In the genomic region with DNA sequence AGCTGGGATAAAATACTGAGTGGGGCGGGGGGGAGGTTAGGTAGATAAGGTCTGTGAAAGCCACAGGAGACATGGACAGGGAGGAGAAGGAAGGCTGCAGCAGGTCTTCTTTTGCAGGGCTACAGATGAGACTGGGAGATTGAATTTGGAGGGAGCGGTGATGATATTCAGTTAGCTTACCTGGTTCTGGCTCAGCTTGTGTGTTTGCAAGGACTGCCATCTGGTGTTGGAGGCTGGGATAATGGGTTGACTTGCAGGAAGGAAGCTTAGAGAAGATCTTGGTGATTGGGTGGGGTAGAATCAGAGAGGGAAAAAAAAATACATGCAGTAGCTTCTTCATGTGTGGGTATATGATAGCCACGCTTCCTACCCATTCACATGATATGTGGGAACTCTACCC, we compare ENCODE assay signal across 8 mouse cellular contexts. TPM values are rescaled to one million over a fixed set of nuclear protein-coding genes. Genes with fewer than 3 reads are reported as not detected.
DNase-seq lines count a peak whose midpoint lies in the region; ATAC-seq and TF ChIP-seq lines count a peak whose summit lies in the region.

No protein-coding gene starts in this region.

- H3K27ac ChIP-seq in heart, embryonic 12.5 days (ENCODE audit: poor library complexity, severe bottlenecking), result no peak overlapping the region
- no peak overlapping the region for H3K27ac ChIP-seq in kidney, postnatal 0 days
- no peak overlapping the region for H3K27ac ChIP-seq in liver, postnatal 0 days (ENCODE audit: low read depth)

- H3K4me1 ChIP-seq in heart, embryonic 12.5 days (replicated peaks), result no peaks in the 10 kb centered on the region
- H3K4me1 ChIP-seq in kidney, postnatal 0 days (replicated peaks; ENCODE audit: insufficient read depth, low read length), result no peaks in the 10 kb centered on the region
- 0 out of 2 replicates have a peak, but pooled peaks cover 8% of the 10 kb centered on the region for H3K4me1 ChIP-seq in liver, postnatal 0 days (ENCODE audit: insufficient read depth)

- H3K36me3 ChIP-seq in heart, embryonic 12.5 days, result no peaks in the 10 kb centered on the region
- no peaks in the 10 kb centered on the region for H3K36me3 ChIP-seq in kidney, postnatal 0 days (ENCODE audit: insufficient read depth, low read length)
- no peaks in the 10 kb centered on the region for H3K36me3 ChIP-seq in liver, postnatal 0 days (replicated peaks; ENCODE audit: insufficient read depth, low read length)

- no peak for ATAC-seq in heart, embryonic 12.5 days (ENCODE audit: insufficient number of reproducible peaks, low FRiP score)
- no peak for ATAC-seq in kidney, postnatal 0 days (replicated peaks; ENCODE audit: low FRiP score, low read depth)
- ATAC-seq in liver, postnatal 0 days, result no peak

- TF ChIP-seq CTCF in kidney, postnatal 0 days (IDR thresholded peaks at IDR 0.05; ENCODE audit: low read depth), result peak; percentile 80
- TF ChIP-seq CTCF in liver, postnatal 0 days (IDR thresholded peaks at IDR 0.05; ENCODE audit: low read depth), result peak; percentile 75

- H3K4me3 ChIP-seq in heart, embryonic 12.5 days, result no peak overlapping the region
- no peak overlapping the region for H3K4me3 ChIP-seq in kidney, postnatal 0 days (replicated peaks; ENCODE audit: low read depth, low read length)
- no peak overlapping the region for H3K4me3 ChIP-seq in liver, postnatal 0 days (ENCODE audit: low read depth, low read length)

- peaks cover 9% of the 10 kb centered on the region; the same call in 1 of the 2 replicates for H3K27me3 ChIP-seq in heart, embryonic 12.5 days (replicated peaks)
- no peaks in the 10 kb centered on the region for H3K27me3 ChIP-seq in kidney, postnatal 0 days (ENCODE audit: insufficient read depth, low read length)
- H3K27me3 ChIP-seq in liver, postnatal 0 days (ENCODE audit: insufficient read depth, low read length), result peaks cover 6% of the 10 kb centered on the region; the same call in 1 of the 2 replicates

- TF ChIP-seq EP300 in liver, postnatal 0 days (IDR thresholded peaks at IDR 0.05; ENCODE audit: low read depth), result no peak

- intact Hi-C loops in gastrocnemius, postnatal 36 days (cut with DNase I), result loop anchor here (2.0 kb wide), 1 partner anchor 34 kb away; no protein-coding TSS in a partner anchor

- no peaks in the 10 kb centered on the region for H3K9me3 ChIP-seq in heart, embryonic 12.5 days (replicated peaks)
- H3K9me3 ChIP-seq in kidney, postnatal 0 days (replicated peaks; ENCODE audit: low read length), result no peaks in the 10 kb centered on the region
- H3K9me3 ChIP-seq in liver, postnatal 0 days (ENCODE audit: low read length), result no peaks in the 10 kb centered on the region

- no peak overlapping the region for H3K9ac ChIP-seq in heart, embryonic 12.5 days
- H3K9ac ChIP-seq in kidney, postnatal 0 days (ENCODE audit: low read depth, low read length), result no peak overlapping the region
- H3K9ac ChIP-seq in liver, postnatal 0 days (replicated peaks), result no peak overlapping the region

- WGBS in heart, embryonic 12.5 days, result 29% methylated on average over 3 of the region's 3 CpGs
- 30% methylated on average over 3 of the region's 3 CpGs for WGBS in kidney, postnatal 0 days
- WGBS in liver, postnatal 0 days (ENCODE audit: insufficient replicate concordance), result 45% methylated on average over 3 of the region's 3 CpGs

- H3K4me2 ChIP-seq in heart, embryonic 12.5 days, result no peak overlapping the region
- no peak overlapping the region for H3K4me2 ChIP-seq in kidney, postnatal 0 days (ENCODE audit: low read length)
- no peak overlapping the region for H3K4me2 ChIP-seq in liver, postnatal 0 days (ENCODE audit: low read depth, low read length)

- peak; percentile 49 for DNase-seq in heart, postnatal 4 days
- peak; percentile 39 for DNase-seq in Muller cell, postnatal 12 days (ENCODE audit: inconsistent ontology term)
- peak; percentile 39 for DNase-seq in embryo, embryonic 9.5 days (ENCODE audit: extremely low spot score)
- peak; percentile 68 for DNase-seq in kidney, postnatal 0 days (ENCODE audit: low spot score)
- peak; percentile 62 for DNase-seq in liver, postnatal 0 days
- peak; percentile 69 for DNase-seq in retina, postnatal 1 day
- no peak for DNase-seq in gastrocnemius, postnatal 36 days

RNA-seq across cellular contexts. Expression of gene Twistnb, which starts 5.1 kb away (rescaled TPM):
- 10 to 100 TPM; 14.2 to 14.5 TPM for total RNA-seq in heart, postnatal 4 days (2021)
- 32.5 and 38.1 TPM in 2 replicates for polyA plus RNA-seq in heart, embryonic 12.5 days (2016; fragmentation: Nextera tagmentation; extraction: Ambion mirVana)
- 72.4 and 77.6 TPM in 2 replicates for polyA plus RNA-seq in kidney, postnatal 0 days (2015; fragmentation: Nextera tagmentation; extraction: Ambion mirVana)
- 48.2 and 51.8 TPM in 2 replicates for polyA plus RNA-seq in liver, postnatal 0 days (2015; fragmentation: Nextera tagmentation; extraction: Ambion mirVana)
- total RNA-seq in gastrocnemius, postnatal 36 days (2021), result 1 to 10 TPM; 7.8 to 9.0 TPM

RNA-seq across cellular contexts. Expression of gene Efcab10, which starts 29.7 kb away (rescaled TPM):
- total RNA-seq in heart, postnatal 4 days (2021), result not detected
- not detected in 2 replicates for polyA plus RNA-seq in heart, embryonic 12.5 days (2016; fragmentation: Nextera tagmentation; extraction: Ambion mirVana)
- polyA plus RNA-seq in kidney, postnatal 0 days (2015; fragmentation: Nextera tagmentation; extraction: Ambion mirVana), result 0.96 and 1.6 TPM in 2 replicates
- not detected in 2 replicates for polyA plus RNA-seq in liver, postnatal 0 days (2015; fragmentation: Nextera tagmentation; extraction: Ambion mirVana)
- total RNA-seq in gastrocnemius, postnatal 36 days (2021), result not detected

Comparison
In these comparisons a context has a peak if more than half of its experiments do, and no peak if none do; other contexts are left out.
1. DNase-seq: peak in heart, postnatal 4 days (single experiment), Muller cell, postnatal 12 days (single experiment), embryo, embryonic 9.5 days (single experiment), kidney, postnatal 0 days (single experiment), liver, postnatal 0 days (single experiment) and retina, postnatal 1 day (single experiment); none in gastrocnemius, postnatal 36 days (0 of 2).